In genomic region chr5:100377376-100377775, GRCm38 (mm10) we compare ENCODE assay signal across 26 mouse cellular contexts.
"Had no signal": no experiment of that assay in that cellular context is flagged by ENCODE, and none has a peak within 500 bp of the region (broad histone marks: within the 10 kb centered on the region; RNA-seq: fewer than 3 reads in every experiment).

No protein-coding gene starts in this region.

- H3K9me3 ChIP-seq: heart, embryonic 13.5 days; heart, embryonic 15.5 days; hindbrain, embryonic 13.5 days; hindbrain, embryonic 15.5 days; kidney, embryonic 15.5 days; limb, embryonic 13.5 days; limb, embryonic 15.5 days had no signal

- H3K4me2 ChIP-seq: heart, embryonic 11.5 days; heart, embryonic 13.5 days; heart, embryonic 15.5 days; hindbrain, embryonic 13.5 days; hindbrain, embryonic 15.5 days; kidney, embryonic 15.5 days; limb, embryonic 13.5 days; limb, embryonic 15.5 days had no signal

- H3K4me1 ChIP-seq: heart, embryonic 13.5 days; heart, embryonic 15.5 days; hindbrain, embryonic 13.5 days; hindbrain, embryonic 15.5 days; kidney, embryonic 15.5 days; limb, embryonic 13.5 days; limb, embryonic 15.5 days had no signal

- H3K27ac ChIP-seq: heart, adult 2 months; heart, embryonic 13.5 days; heart, embryonic 15.5 days; hindbrain, embryonic 13.5 days; hindbrain, embryonic 15.5 days; hindbrain, postnatal 0 days; kidney, embryonic 15.5 days; kidney, postnatal 0 days; limb, embryonic 13.5 days; limb, embryonic 15.5 days; liver, embryonic 14.5 days had no signal

- H3K9ac ChIP-seq: heart, embryonic 13.5 days; heart, embryonic 15.5 days; hindbrain, embryonic 13.5 days; hindbrain, embryonic 15.5 days; kidney, embryonic 15.5 days; limb, embryonic 13.5 days; limb, embryonic 15.5 days; liver, embryonic 14.5 days had no signal

- H3K4me3 ChIP-seq: heart, adult 2 months; heart, embryonic 13.5 days; heart, embryonic 15.5 days; hindbrain, embryonic 13.5 days; hindbrain, embryonic 15.5 days; kidney, embryonic 15.5 days; limb, embryonic 13.5 days; limb, embryonic 15.5 days had no signal

- ATAC-seq: hindbrain, postnatal 0 days; intestine, embryonic 16.5 days had no signal

- H3K27me3 ChIP-seq: heart, embryonic 13.5 days; heart, embryonic 15.5 days; hindbrain, embryonic 13.5 days; hindbrain, embryonic 15.5 days; kidney, embryonic 15.5 days; limb, embryonic 13.5 days; limb, embryonic 15.5 days had no signal

- DNase-seq: gastrocnemius, postnatal 14 days; gastrocnemius, postnatal 36 days; heart, adult 11 months; heart, adult 2 months; heart, postnatal 14 days; heart, postnatal 36 days; kidney, adult 11 months; kidney, adult 2 months; kidney, adult 9 months; kidney, postnatal 14 days; kidney, postnatal 36 days; layer of hippocampus, adult 9-11 months; layer of hippocampus, postnatal 36 days; left cerebral cortex, postnatal 4 days had no signal
